Mouse (Mus musculus): ENCODE data around the gene Gpld1. TPM values are rescaled to one million over a fixed set of nuclear protein-coding genes. Genes with fewer than 3 reads are reported as not detected.
A peak's percentile ranks its signal among the peaks of the same experiment; 100 is the strongest.

Gene Gpld1
- polyA plus RNA-seq, 1 experiment from 2014 or later, result 0.79 TPM

- peaks cover 29% of the 10 kb centered on the region for H3K36me3 ChIP-seq (replicated peaks)
- H3K27ac ChIP-seq (replicated peaks), result no peak overlapping the region
- no peak for DNase-seq (ENCODE audit: low spot score)
- 90% methylated on average over 5 of the region's 5 CpGs for WGBS
- H3K9me3 ChIP-seq, result no peaks in the 10 kb centered on the region
- no peaks in the 10 kb centered on the region for H3K4me1 ChIP-seq
- H3K27me3 ChIP-seq (replicated peaks; ENCODE audit: low read depth, poor library complexity, severe bottlenecking), result no peaks in the 10 kb centered on the region
- H3K4me3 ChIP-seq, result no peak overlapping the region
These were observed 19.0 kb upstream of the Gpld1 start for GRCm38 (mm10) chr13:24923991-24924390.

DNA sequence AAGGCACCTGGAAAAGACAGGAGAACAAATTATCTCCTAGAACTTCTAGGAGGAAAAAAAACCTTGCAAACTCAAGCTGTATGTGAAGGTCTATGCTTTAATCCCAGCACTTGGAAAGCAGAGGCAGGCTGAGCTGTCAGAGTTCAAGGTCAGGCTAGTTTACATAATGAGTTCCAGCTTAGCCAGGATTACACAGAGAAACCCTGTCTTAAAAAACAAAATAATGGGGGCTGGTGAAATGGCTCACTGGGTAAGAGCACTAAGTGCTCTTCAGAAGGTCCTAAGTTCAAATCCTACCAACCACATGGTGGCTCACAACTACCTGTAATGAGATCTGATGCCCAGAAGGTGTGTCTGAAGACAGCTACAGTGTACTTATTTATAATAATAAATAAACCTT lies 12.4 kb upstream of the Gpld1 start:
- Histone ChIP-seq H3K4me3 (no peak overlapping the region), H3K36me3 (replicated peaks) (peaks cover 8% of the 10 kb centered on the region), H3K9me3 (no peaks in the 10 kb centered on the region), H3K27ac (replicated peaks) (no peak overlapping the region), H3K4me1 (no peaks in the 10 kb centered on the region), H3K27me3 (replicated peaks; ENCODE audit: low read depth, poor library complexity, severe bottlenecking) (no peaks in the 10 kb centered on the region)
- DNase-seq (ENCODE audit: low spot score), result no peak

- H3K4me1 ChIP-seq, result peaks cover 12% of the 10 kb centered on the region
- H3K36me3 ChIP-seq (replicated peaks), result peaks cover 11% of the 10 kb centered on the region
- peaks cover 10% of the 10 kb centered on the region for H3K27me3 ChIP-seq (replicated peaks; ENCODE audit: low read depth, poor library complexity, severe bottlenecking)
- H3K4me3 ChIP-seq, result no peak overlapping the region
- WGBS, result 90% methylated on average over 7 of the region's 7 CpGs
- no peak for DNase-seq (ENCODE audit: low spot score)
- no peak overlapping the region for H3K27ac ChIP-seq (replicated peaks)
- H3K9me3 ChIP-seq, result no peaks in the 10 kb centered on the region
These were observed 9.8 kb upstream of the Gpld1 start for GRCm38 (mm10) chr13:24933199-24933598.

- H3K4me1 ChIP-seq, result peaks cover 13% of the 10 kb centered on the region
- H3K27ac ChIP-seq (replicated peaks), result no peak overlapping the region; the same call in 1 of the 2 replicates
- peak overlapping the region; percentile 86 for H3K4me3 ChIP-seq
- no peaks in the 10 kb centered on the region for H3K9me3 ChIP-seq
- no peak for DNase-seq (ENCODE audit: low spot score)
- WGBS, result 60% methylated on average over 5 of the region's 5 CpGs
- H3K36me3 ChIP-seq (replicated peaks), result peaks cover 11% of the 10 kb centered on the region
- peaks cover 16% of the 10 kb centered on the region for H3K27me3 ChIP-seq (replicated peaks; ENCODE audit: low read depth, poor library complexity, severe bottlenecking)
These were observed 6.2 kb upstream of the Gpld1 start for GRCm38 (mm10) chr13:24936772-24937107.

GRCm38 (mm10) chr13:24937108-24937838 lies 5.7 kb upstream of the Gpld1 start, which contains the start of gene Aldh5a1:
Gene Aldh5a1, minus strand, starts transcription at chr13:24937661.
- peak within 1 kb of the TSS; percentile 86 for H3K4me3 ChIP-seq
- peak; percentile 88 for DNase-seq (ENCODE audit: low spot score)
- peak within 1 kb of the TSS; percentile 88 for H3K27ac ChIP-seq (replicated peaks)
- peaks cover 11% of the 10 kb centered on the region for H3K36me3 ChIP-seq (replicated peaks)
- H3K27me3 ChIP-seq (replicated peaks; ENCODE audit: low read depth, poor library complexity, severe bottlenecking), result peaks cover 21% of the 10 kb centered on the region
- H3K9me3 ChIP-seq, result no peaks in the 10 kb centered on the region
- peaks cover 13% of the 10 kb centered on the region for H3K4me1 ChIP-seq
- WGBS, result under 1% methylated on average over 75 of the region's 75 CpGs

- Histone ChIP-seq H3K36me3 (replicated peaks) (peaks cover 11% of the 10 kb centered on the region), H3K9me3 (no peaks in the 10 kb centered on the region), H3K27me3 (replicated peaks; ENCODE audit: low read depth, poor library complexity, severe bottlenecking) (peaks cover 23% of the 10 kb centered on the region), H3K27ac (replicated peaks) (peak overlapping the region; percentile 88), H3K4me3 (peak overlapping the region; percentile 86), H3K4me1 (peaks cover 17% of the 10 kb centered on the region)
- WGBS, result 17% methylated on average over 12 of the region's 12 CpGs
- DNase-seq (ENCODE audit: low spot score), result no peak
These were observed 5.1 kb upstream of the Gpld1 start for GRCm38 (mm10) chr13:24937839-24938166.

DNA sequence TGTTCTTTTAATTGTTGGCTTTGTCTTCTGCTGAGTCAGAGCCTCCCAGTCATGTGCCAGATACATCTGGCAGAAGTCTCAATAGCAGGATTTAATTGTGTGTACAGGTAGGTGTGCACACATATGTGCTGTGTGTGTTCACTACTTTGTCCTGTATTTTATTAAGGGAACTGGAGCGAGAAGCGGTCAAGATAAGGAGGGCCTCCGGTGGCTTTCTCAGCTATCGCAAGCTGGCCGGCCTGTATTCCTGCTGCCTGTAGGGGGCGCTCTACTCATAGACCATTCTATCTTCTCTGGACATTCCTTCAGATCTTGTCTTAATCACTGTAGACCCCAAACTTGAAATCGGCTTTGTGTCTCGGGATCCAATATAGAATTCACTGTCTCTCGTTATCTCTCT lies 4.3 kb upstream of the Gpld1 start:
- Histone ChIP-seq H3K4me1 (peaks cover 19% of the 10 kb centered on the region), H3K4me3 (no peak overlapping the region), H3K27me3 (replicated peaks; ENCODE audit: low read depth, poor library complexity, severe bottlenecking) (peaks cover 24% of the 10 kb centered on the region), H3K36me3 (replicated peaks) (peaks cover 11% of the 10 kb centered on the region), H3K9me3 (no peaks in the 10 kb centered on the region), H3K27ac (replicated peaks) (no peak overlapping the region)
- DNase-seq (ENCODE audit: low spot score), result peak; percentile 77
- 25% methylated on average over 9 of the region's 9 CpGs for WGBS

- H3K4me3 ChIP-seq, result no peak overlapping the region
- peaks cover 19% of the 10 kb centered on the region for H3K4me1 ChIP-seq
- H3K27me3 ChIP-seq (replicated peaks; ENCODE audit: low read depth, poor library complexity, severe bottlenecking), result peaks cover 24% of the 10 kb centered on the region
- no peak overlapping the region for H3K27ac ChIP-seq (replicated peaks)
- 84% methylated on average over 9 of the region's 9 CpGs for WGBS
- H3K9me3 ChIP-seq, result no peaks in the 10 kb centered on the region
- H3K36me3 ChIP-seq (replicated peaks), result peaks cover 8% of the 10 kb centered on the region
- DNase-seq (ENCODE audit: low spot score), result no peak
These were observed 3.5 kb upstream of the Gpld1 start for GRCm38 (mm10) chr13:24939472-24939871.

DNA sequence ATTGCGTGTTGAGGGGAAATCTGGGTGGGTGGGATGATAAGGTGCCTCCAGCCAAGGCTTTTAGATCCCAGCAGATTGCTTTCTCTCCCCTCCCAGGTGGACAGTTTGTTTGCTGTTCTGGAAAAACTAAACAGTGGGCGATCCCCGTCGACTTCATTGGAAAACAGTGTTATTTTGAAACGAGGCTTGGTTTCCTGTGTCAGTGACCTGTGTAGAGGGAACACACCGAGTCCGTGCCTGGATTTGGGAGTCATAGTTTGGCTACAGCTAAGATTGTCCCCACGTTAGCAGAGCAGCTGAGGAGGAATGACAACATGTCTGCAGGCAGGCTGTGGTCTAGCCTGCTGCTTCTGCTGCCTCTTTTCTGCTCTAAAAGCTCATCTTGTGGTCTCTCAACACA lies 351 bp downstream of the Gpld1 start:
- DNase-seq (ENCODE audit: low spot score), result no peak
- no peak overlapping the region for H3K4me3 ChIP-seq
- 81% methylated on average over 8 of the region's 8 CpGs for WGBS
- no peaks in the 10 kb centered on the region for H3K9me3 ChIP-seq
- H3K4me1 ChIP-seq, result peaks cover 10% of the 10 kb centered on the region
- H3K27me3 ChIP-seq (replicated peaks; ENCODE audit: low read depth, poor library complexity, severe bottlenecking), result peaks cover 13% of the 10 kb centered on the region
- H3K36me3 ChIP-seq (replicated peaks), result no peaks in the 10 kb centered on the region
- H3K27ac ChIP-seq (replicated peaks), result no peak overlapping the region

DNA sequence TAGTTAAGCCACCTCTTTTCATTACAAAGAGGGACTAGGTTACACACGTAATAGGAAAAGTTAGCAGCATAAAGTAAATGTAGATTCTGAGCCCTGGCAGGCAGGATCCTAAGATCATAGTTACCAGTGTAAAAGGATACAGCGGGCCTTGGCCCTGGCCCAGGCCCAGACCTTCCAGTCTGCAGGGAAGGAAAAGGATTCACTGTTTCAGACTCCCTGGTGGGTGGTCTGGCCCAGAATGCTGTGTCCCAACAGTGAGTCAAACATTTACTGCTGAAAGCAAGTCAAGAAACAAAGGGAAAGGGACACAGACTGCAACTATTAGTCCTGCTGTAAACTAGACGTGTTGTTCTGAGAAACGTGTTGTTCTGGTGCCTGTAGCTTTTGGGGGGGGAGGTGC lies 2.6 kb downstream of the Gpld1 start:
- peak; percentile 48 for DNase-seq (ENCODE audit: low spot score)
- no peaks in the 10 kb centered on the region for H3K36me3 ChIP-seq (replicated peaks)
- H3K4me1 ChIP-seq, result peaks cover 10% of the 10 kb centered on the region
- H3K9me3 ChIP-seq, result no peaks in the 10 kb centered on the region
- H3K27ac ChIP-seq (replicated peaks), result no peak overlapping the region
- H3K27me3 ChIP-seq (replicated peaks; ENCODE audit: low read depth, poor library complexity, severe bottlenecking), result 0 out of 2 replicates have a peak, but pooled peaks cover 9% of the 10 kb centered on the region
- 18% methylated on average over 4 of the region's 4 CpGs for WGBS
- no peak overlapping the region for H3K4me3 ChIP-seq

GRCm38 (mm10) chr13:24947158-24947557 lies 4.2 kb downstream of the Gpld1 start:
- Histone ChIP-seq H3K9me3 (no peaks in the 10 kb centered on the region), H3K4me3 (no peak overlapping the region), H3K27me3 (replicated peaks; ENCODE audit: low read depth, poor library complexity, severe bottlenecking) (0 out of 2 replicates have a peak, but pooled peaks cover 5% of the 10 kb centered on the region), H3K36me3 (replicated peaks) (no peaks in the 10 kb centered on the region), H3K4me1 (peaks cover 10% of the 10 kb centered on the region), H3K27ac (replicated peaks) (no peak overlapping the region)
- 81% methylated on average over 5 of the region's 5 CpGs for WGBS
- no peak for DNase-seq (ENCODE audit: low spot score)

- WGBS, result 88% methylated on average over 6 of the region's 6 CpGs
- no peaks in the 10 kb centered on the region for H3K27me3 ChIP-seq (replicated peaks; ENCODE audit: low read depth, poor library complexity, severe bottlenecking)
- no peak for DNase-seq (ENCODE audit: low spot score)
- no peak overlapping the region for H3K27ac ChIP-seq (replicated peaks)
- no peak overlapping the region for H3K4me3 ChIP-seq
- H3K36me3 ChIP-seq (replicated peaks), result no peaks in the 10 kb centered on the region
- peaks cover 4% of the 10 kb centered on the region for H3K4me1 ChIP-seq
- no peaks in the 10 kb centered on the region for H3K9me3 ChIP-seq
These were observed 5.9 kb downstream of the Gpld1 start for GRCm38 (mm10) chr13:24948870-24949269.

- no peak for DNase-seq (ENCODE audit: low spot score)
- no peak overlapping the region for H3K4me3 ChIP-seq
- no peaks in the 10 kb centered on the region for H3K9me3 ChIP-seq
- WGBS, result 86% methylated on average over 7 of the region's 7 CpGs
- H3K27ac ChIP-seq (replicated peaks), result no peak overlapping the region
- H3K4me1 ChIP-seq, result peaks cover 3% of the 10 kb centered on the region; the same call in 1 of the 2 replicates
- peaks cover 18% of the 10 kb centered on the region; the same call in 1 of the 2 replicates for H3K27me3 ChIP-seq (replicated peaks; ENCODE audit: low read depth, poor library complexity, severe bottlenecking)
- H3K36me3 ChIP-seq (replicated peaks), result no peaks in the 10 kb centered on the region
These were observed 9.7 kb downstream of the Gpld1 start for GRCm38 (mm10) chr13:24952659-24953058.
